Mouse (Mus musculus): ENCODE data around the gene Pikfyve. TPM values are rescaled to one million over a fixed set of nuclear protein-coding genes. Genes with fewer than 3 reads are reported as not detected.

Gene Pikfyve
- polyA plus RNA-seq, 1 experiment from 2014 or later: 16.3 TPM

DNA sequence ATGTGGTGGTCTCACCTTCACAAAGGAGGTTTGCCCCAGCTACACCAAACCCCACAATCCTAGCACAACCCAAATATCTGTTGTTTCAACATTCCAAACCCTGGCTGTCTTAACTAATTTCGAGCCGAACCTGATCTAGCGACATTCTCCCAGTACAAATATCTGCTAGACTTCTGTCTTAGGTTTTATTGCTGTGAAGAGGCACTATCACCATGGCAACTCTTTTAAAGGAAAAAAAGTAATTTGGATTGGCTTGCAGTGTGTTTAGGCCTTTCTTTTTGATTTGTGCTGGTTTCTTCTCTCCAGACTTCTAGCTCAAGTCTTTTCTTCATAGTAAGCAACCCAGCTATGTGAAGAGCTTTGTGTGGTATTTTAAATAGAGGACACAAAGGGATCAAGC lies 94.0 kb downstream of the Pikfyve start:
- H3K4me3 ChIP-seq: no peak overlapping the region
- peaks cover 18% of the 10 kb centered on the region for H3K36me3 ChIP-seq (replicated peaks)
- DNase-seq (ENCODE audit: extremely low spot score, low spot score): no peak
- H3K27me3 ChIP-seq (ENCODE audit: poor library complexity, severe bottlenecking): no peaks in the 10 kb centered on the region
- WGBS: 84% methylated on average over 3 of the region's 3 CpGs
- no peaks in the 10 kb centered on the region for H3K9me3 ChIP-seq
- H3K27ac ChIP-seq: no peak overlapping the region
- 0 out of 2 replicates have a peak, but pooled peaks cover 4% of the 10 kb centered on the region for H3K4me1 ChIP-seq

DNA sequence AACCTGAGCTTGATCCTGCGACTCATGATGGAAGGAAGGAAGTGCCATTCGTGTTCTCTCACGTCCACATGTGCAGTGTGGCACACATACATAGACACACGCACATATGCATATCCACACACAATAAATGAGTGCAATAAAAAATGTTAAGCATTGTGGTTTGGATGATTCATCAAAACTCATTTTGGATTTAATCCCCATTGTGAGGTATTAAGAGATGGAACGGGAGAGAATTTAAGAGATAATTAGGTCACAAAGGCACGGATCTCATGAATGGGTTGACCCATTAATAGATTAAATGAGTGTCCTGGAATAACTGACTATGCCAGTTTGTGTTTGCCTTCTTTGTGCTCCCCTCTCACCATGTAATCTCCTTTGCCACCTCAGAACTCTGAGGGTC lies 95.3 kb downstream of the Pikfyve start, which contains the start of gene Pth2r:
Gene Pth2r (plus strand): TSS at position 301 of the 400 bp plus-strand sequence.
- H3K9me3 ChIP-seq: no peaks in the 10 kb centered on the region
- no peak for DNase-seq (ENCODE audit: extremely low spot score, low spot score)
- 0 out of 2 replicates have a peak, but pooled peaks cover 4% of the 10 kb centered on the region for H3K4me1 ChIP-seq
- H3K27ac ChIP-seq: no peak within 1 kb of the TSS
- H3K36me3 ChIP-seq (replicated peaks): peaks cover 16% of the 10 kb centered on the region
- 79% methylated on average over 6 of the region's 6 CpGs for WGBS
- no peak within 1 kb of the TSS for H3K4me3 ChIP-seq
- no peaks in the 10 kb centered on the region for H3K27me3 ChIP-seq (ENCODE audit: poor library complexity, severe bottlenecking)

DNA sequence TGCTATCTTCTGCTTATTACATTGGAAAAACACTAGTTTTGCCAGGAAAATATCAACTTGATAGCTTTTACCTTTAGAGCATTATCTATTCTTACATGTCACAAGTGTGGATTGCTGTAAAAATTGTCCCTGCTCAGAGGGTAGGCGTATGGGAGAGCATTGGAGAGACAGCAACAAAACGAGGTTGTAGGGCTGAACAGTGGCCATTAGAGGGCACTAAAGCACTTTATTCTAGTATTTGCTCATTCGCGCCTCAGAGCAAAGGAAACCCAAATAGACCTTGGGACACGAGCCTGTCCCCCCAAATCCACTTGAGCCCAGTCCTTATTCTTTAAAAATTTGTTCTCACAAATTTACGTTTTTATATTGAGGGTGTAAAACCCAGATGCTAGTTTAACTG lies 96.3 kb downstream of the Pikfyve start:
- H3K9me3 ChIP-seq: no peaks in the 10 kb centered on the region
- no peak overlapping the region for H3K27ac ChIP-seq
- peak; percentile 21 for DNase-seq (ENCODE audit: extremely low spot score, low spot score)
- 17% methylated on average over 6 of the region's 6 CpGs for WGBS
- no peak overlapping the region for H3K4me3 ChIP-seq
- peaks cover 7% of the 10 kb centered on the region for H3K36me3 ChIP-seq (replicated peaks)
- no peaks in the 10 kb centered on the region for H3K27me3 ChIP-seq (ENCODE audit: poor library complexity, severe bottlenecking)
- 0 out of 2 replicates have a peak, but pooled peaks cover 4% of the 10 kb centered on the region for H3K4me1 ChIP-seq

DNA sequence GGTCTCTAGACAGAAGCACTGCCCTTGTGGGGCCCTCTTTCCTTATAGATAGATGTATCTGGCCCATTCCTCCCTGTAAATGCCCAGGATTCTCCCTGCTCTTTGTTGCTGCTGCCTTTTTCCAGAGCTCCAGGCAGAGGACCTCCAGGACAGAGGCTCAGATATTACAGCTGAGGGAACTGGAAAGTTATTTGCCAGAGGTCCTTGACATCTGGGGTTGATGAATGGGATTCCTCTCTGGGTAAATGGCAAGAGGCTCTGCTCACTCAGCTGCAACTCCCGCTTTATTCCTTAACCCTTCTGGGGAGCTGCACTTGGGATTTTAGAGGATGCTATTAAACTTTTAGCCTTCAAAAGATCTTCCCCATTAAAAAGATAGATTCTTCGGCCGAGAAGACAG lies 122.0 kb downstream of the Pikfyve start:
- peaks cover 35% of the 10 kb centered on the region for H3K27me3 ChIP-seq (ENCODE audit: poor library complexity, severe bottlenecking)
- H3K4me1 ChIP-seq: peaks cover 15% of the 10 kb centered on the region
- WGBS: 81% methylated on average over 3 of the region's 3 CpGs
- H3K27ac ChIP-seq: no peak overlapping the region
- H3K4me3 ChIP-seq: no peak overlapping the region
- no peaks in the 10 kb centered on the region for H3K9me3 ChIP-seq
- no peak for DNase-seq (ENCODE audit: extremely low spot score, low spot score)
- no peaks in the 10 kb centered on the region for H3K36me3 ChIP-seq (replicated peaks)

DNA sequence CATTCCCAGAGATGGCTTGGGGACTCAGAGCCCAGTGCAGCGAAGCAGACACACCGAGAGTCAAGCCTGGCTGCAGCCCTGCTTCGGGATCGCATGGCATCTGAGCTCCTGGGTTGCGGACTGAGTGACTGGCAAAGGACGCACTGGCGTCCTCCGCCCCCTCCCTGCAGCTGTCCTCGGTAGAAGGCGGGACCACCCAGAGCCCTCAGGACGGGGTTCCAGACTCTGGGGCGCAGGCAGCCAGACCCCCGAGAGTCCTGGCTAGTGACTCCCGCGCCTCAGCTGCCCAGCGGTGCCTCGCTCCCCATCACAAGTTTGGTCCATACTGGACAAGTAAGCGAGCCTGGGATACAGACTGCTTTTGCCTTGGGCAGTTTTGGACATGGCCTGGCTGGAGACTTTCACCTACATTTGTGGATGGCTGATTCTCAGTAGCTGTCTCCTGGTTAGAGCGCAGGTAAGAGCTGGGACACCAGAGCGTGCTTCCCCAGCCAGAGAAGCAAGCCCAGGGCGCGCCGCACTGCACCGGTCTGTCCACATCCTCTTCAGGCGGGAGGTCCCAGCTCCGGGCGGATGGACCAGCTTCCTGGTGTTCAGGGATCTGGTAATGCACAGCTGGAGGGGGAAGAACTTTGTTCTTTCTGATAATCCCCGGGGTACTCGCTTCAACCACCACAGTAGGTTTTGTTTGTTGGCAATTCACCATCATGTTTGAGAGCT lies 124.9 kb downstream of the Pikfyve start:
- 1% methylated on average over 29 of the region's 29 CpGs for WGBS
- no peaks in the 10 kb centered on the region for H3K9me3 ChIP-seq
- H3K4me3 ChIP-seq: peak overlapping the region; percentile 60
- peak; percentile 39 for DNase-seq (ENCODE audit: extremely low spot score, low spot score)
- no peaks in the 10 kb centered on the region for H3K36me3 ChIP-seq (replicated peaks)
- peaks cover 35% of the 10 kb centered on the region for H3K27me3 ChIP-seq (ENCODE audit: poor library complexity, severe bottlenecking)
- H3K4me1 ChIP-seq: peaks cover 15% of the 10 kb centered on the region
- no peak overlapping the region for H3K27ac ChIP-seq

DNA sequence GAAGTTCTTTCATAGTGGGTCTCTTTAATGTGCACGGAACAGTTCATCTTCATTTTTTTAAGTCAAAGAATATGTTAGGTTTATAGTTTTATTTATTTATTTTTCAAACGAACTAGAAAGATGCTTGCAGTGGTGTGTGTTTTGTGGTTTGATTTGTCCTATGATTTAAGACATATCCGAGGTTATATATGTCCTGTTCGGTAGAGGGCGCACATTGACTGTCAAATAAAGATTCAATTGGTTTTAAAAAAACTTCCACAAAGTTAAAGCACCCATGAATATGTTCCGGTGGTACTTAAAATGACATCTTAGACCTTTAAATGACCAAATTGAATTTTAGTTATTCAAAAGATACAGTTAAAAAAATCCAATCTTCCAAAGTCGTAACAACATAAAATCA lies 125.6 kb downstream of the Pikfyve start:
- no peak overlapping the region for H3K27ac ChIP-seq
- H3K4me3 ChIP-seq: peak overlapping the region; percentile 60
- H3K27me3 ChIP-seq (ENCODE audit: poor library complexity, severe bottlenecking): peaks cover 35% of the 10 kb centered on the region
- H3K36me3 ChIP-seq (replicated peaks): no peaks in the 10 kb centered on the region
- peaks cover 12% of the 10 kb centered on the region for H3K4me1 ChIP-seq
- H3K9me3 ChIP-seq: no peaks in the 10 kb centered on the region
- DNase-seq (ENCODE audit: extremely low spot score, low spot score): no peak
- 17% methylated on average over 7 of the region's 7 CpGs for WGBS

DNA sequence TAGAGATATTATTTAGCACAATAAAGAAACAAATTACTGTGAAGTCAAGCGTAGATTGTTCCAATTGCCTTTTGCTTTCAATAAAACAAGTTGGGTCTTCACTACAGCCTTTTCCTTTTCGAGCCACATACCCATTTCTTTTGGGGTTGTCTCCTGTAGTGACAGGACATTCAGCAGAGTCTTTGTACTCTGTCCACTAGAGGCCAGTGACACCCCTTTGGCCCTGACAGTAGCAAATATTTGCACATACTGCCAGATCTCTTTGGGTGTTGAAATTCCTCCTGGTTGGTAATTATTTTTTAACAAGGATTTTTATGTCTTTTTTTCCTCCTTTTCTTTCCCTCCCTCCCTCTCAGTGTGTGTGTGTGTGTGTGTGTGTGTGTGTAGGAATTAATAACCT lies 126.4 kb downstream of the Pikfyve start:
- no peaks in the 10 kb centered on the region for H3K9me3 ChIP-seq
- WGBS: 66% methylated on average over 2 of the region's 2 CpGs
- peaks cover 31% of the 10 kb centered on the region for H3K27me3 ChIP-seq (ENCODE audit: poor library complexity, severe bottlenecking)
- no peak for DNase-seq (ENCODE audit: extremely low spot score, low spot score)
- no peaks in the 10 kb centered on the region for H3K36me3 ChIP-seq (replicated peaks)
- H3K27ac ChIP-seq: no peak overlapping the region
- H3K4me3 ChIP-seq: no peak overlapping the region
- peaks cover 12% of the 10 kb centered on the region for H3K4me1 ChIP-seq

DNA sequence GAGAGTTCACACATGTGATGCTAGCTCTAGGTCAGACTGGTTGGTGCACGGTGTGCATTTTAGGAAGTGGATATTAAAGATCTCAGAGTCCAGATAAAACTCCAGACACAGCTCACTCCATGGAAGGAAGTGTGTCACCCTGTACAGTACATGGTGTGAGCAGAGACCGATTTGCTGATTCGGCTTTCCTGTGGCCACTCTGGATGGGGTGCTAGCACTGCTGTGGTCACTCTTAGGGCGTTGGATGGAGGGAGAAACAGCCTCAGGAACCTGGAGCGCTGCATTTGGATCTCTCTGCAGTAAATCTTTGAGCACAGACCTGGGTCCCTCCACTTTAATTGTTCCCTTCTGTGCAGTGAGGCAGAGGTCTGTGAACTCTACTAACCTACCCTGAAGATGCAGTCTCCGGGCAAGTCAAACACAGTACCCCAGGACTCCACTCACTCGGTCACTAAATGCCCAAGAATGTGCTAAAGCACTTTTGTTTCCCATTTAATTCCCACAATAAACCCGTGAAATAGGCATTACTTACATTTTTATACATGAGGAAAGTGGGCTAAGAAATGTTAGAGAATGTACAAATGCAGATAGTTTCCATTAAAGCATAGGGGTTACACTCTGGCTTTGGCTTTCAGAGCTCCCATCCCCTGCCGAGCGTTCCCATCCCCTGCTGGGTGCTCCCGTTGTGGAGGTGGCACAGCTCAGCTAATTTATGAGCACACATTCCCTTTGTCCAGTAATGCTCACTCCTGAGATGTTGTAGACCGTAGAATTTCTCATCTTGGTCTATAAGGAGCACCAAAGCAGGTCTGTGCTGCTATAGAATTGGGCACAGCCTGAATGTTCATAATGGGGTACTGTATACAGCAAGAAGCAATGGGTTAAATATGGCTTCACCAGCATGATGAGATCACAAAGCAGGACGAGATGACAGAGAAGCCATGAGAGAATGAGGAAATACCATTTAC lies 127.9 kb downstream of the Pikfyve start:
- H3K27me3 ChIP-seq (ENCODE audit: poor library complexity, severe bottlenecking): peaks cover 23% of the 10 kb centered on the region
- H3K27ac ChIP-seq: no peak overlapping the region
- no peaks in the 10 kb centered on the region for H3K9me3 ChIP-seq
- H3K36me3 ChIP-seq (replicated peaks): no peaks in the 10 kb centered on the region
- peaks cover 12% of the 10 kb centered on the region for H3K4me1 ChIP-seq
- 69% methylated on average over 13 of the region's 13 CpGs for WGBS
- H3K4me3 ChIP-seq: no peak overlapping the region
- DNase-seq (ENCODE audit: extremely low spot score, low spot score): no peak

DNA sequence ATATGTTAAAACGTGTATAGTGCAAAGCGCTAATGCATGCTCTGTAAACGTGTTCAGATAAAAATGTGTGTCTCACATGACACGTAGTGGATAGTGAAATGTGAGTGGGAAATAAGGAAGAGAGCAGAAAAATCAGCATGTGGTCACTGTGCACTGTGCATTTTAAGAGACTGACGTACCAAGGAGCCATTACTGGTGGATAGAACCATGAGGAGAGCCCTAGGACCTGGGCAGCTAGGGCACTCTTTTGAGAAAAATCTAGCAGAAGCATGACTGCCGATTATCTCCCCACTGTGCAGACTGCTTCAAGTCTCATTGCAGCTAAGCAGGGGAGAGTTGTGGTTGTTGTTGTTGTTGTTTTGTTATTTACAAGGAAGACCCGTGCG lies 128.5 kb downstream of the Pikfyve start:
- H3K4me1 ChIP-seq: peaks cover 12% of the 10 kb centered on the region
- no peaks in the 10 kb centered on the region for H3K9me3 ChIP-seq
- no peak for DNase-seq (ENCODE audit: extremely low spot score, low spot score)
- H3K36me3 ChIP-seq (replicated peaks): no peaks in the 10 kb centered on the region
- peaks cover 20% of the 10 kb centered on the region for H3K27me3 ChIP-seq (ENCODE audit: poor library complexity, severe bottlenecking)
- H3K4me3 ChIP-seq: no peak overlapping the region
- 93% methylated on average over 8 of the region's 8 CpGs for WGBS
- H3K27ac ChIP-seq: no peak overlapping the region

Other genes starting within 250 kb of the Pikfyve start
- 6.2 and 7.2 TPM in 2 replicates for gene Plekhm3, start 229.9 kb upstream of the Pikfyve start, polyA plus RNA-seq (2016; fragmentation: Nextera tagmentation; extraction: Ambion mirVana)
- gene Akr1cl, start 153.9 kb upstream of the Pikfyve start, polyA plus RNA-seq (2016; fragmentation: Nextera tagmentation; extraction: Ambion mirVana): 0.22 and 0.37 TPM in 2 replicates
- 2.0 and 2.9 TPM in 2 replicates for gene Cryge, start 135.5 kb upstream of the Pikfyve start, polyA plus RNA-seq (2016; fragmentation: Nextera tagmentation; extraction: Ambion mirVana)
- not detected in 2 replicates for gene Crygd, start 123.2 kb upstream of the Pikfyve start, polyA plus RNA-seq (2016; fragmentation: Nextera tagmentation; extraction: Ambion mirVana)
- 0.37 and 0.64 TPM in 2 replicates for gene Crygc, start 113.0 kb upstream of the Pikfyve start, polyA plus RNA-seq (2016; fragmentation: Nextera tagmentation; extraction: Ambion mirVana)
- gene Crygb, start 104.4 kb upstream of the Pikfyve start, polyA plus RNA-seq (2016; fragmentation: Nextera tagmentation; extraction: Ambion mirVana): not detected in 2 replicates
- gene Cryga, start 83.3 kb upstream of the Pikfyve start, polyA plus RNA-seq (2016; fragmentation: Nextera tagmentation; extraction: Ambion mirVana): not detected in 2 replicates
- not detected in 2 replicates for gene Gm28845, start 67.1 kb upstream of the Pikfyve start, polyA plus RNA-seq (2016; fragmentation: Nextera tagmentation; extraction: Ambion mirVana)
- 0.14 and 0.25 TPM in 2 replicates for gene D630023F18Rik, start 63.5 kb upstream of the Pikfyve start, polyA plus RNA-seq (2016; fragmentation: Nextera tagmentation; extraction: Ambion mirVana)
- gene Idh1, start 183 bp upstream of the Pikfyve start, polyA plus RNA-seq (2016; fragmentation: Nextera tagmentation; extraction: Ambion mirVana): 245 and 249 TPM in 2 replicates
- 0.38 and 0.54 TPM in 2 replicates for gene Pth2r, start 95.4 kb downstream of the Pikfyve start, polyA plus RNA-seq (2016; fragmentation: Nextera tagmentation; extraction: Ambion mirVana)

Data from forebrain, embryonic 10.5 days (tissue).